Mouse (Mus musculus) limb, embryonic 13.5 days (tissue): ENCODE results near the gene Cfap54. TPM values are rescaled to one million over a fixed set of nuclear protein-coding genes. Genes with fewer than 3 reads are reported as not detected.
A peak's percentile ranks its signal among the peaks of the same experiment; 100 is the strongest.

Experiments used
- ATAC-seq: fragments of 200-750 bp; cut with Nextera tagmentation; 2 replicates; pipeline ENCODE4 v1.8.0; 2017; ENCODE audit warnings: low read depth, moderate number of reproducible peaks, moderate TSS enrichment; ENCODE audit not compliant: low FRiP score
- H3K27ac ChIP-seq: fragments of 300-500 bp; sonication (generic); 2 replicates; pipeline ENCODE4 v1.5.1; 2015; ENCODE audit warnings: inconsistent platforms, mild to moderate bottlenecking, moderate library complexity
- H3K27me3 ChIP-seq: fragments of 300-500 bp; sonication (generic); 2 replicates; pipeline ENCODE4 v1.6.1; 2015; ENCODE audit warnings: mild to moderate bottlenecking, inconsistent platforms
- H3K36me3 ChIP-seq: fragments of 300-500 bp; sonication (generic); 2 replicates; pipeline ENCODE4 v1.6.1; 2015; ENCODE audit warnings: inconsistent platforms, mild to moderate bottlenecking, moderate library complexity
- H3K4me1 ChIP-seq: fragments of 300-500 bp; sonication (generic); 2 replicates; pipeline ENCODE4 v1.6.1; 2015; ENCODE audit warnings: inconsistent platforms
- H3K4me2 ChIP-seq: fragments of 300-500 bp; sonication (generic); replicated peaks from 2 replicates; pipeline ENCODE4 v1.6.1; 2015; ENCODE audit warnings: inconsistent platforms, mild to moderate bottlenecking, moderate library complexity
- H3K4me3 ChIP-seq: fragments of 300-500 bp; sonication (generic); 2 replicates; pipeline ENCODE4 v1.5.1; 2015; ENCODE audit warnings: moderate library complexity, mild to moderate bottlenecking, inconsistent platforms
- H3K9ac ChIP-seq: fragments of 300-500 bp; sonication (generic); 2 replicates; pipeline ENCODE4 v1.6.1; 2015; ENCODE audit warnings: mild to moderate bottlenecking, inconsistent platforms
- H3K9me3 ChIP-seq: fragments of 300-500 bp; sonication (generic); 2 replicates; pipeline ENCODE4 v1.6.1; 2016; ENCODE audit warnings: inconsistent platforms
- WGBS: fragments of 180-500 bp; shearing (Covaris S2); methylation state at CpG from one replicate; pipeline ENCODE4 v1.1.7; 2015; 5-methylcytosine and 5-hydroxymethylcytosine counted together
- polyA plus RNA-seq: library from polyadenylated mRNA; unstranded; fragments of >200 nt; fragmentation: Nextera tagmentation; extraction: Ambion mirVana; gene quantifications from 2 replicates; pipeline ENCODE4 v1.2.1, GENCODE M21; 2015

Cfap54 gene
- polyA plus RNA-seq, 1 experiment from 2014 or later = 0.15 TPM

GRCm38 (mm10) chr10:93094957-93095580 lies 13.7 kb upstream of the Cfap54 start:
- H3K4me3 ChIP-seq = no peak overlapping the region
- H3K27ac ChIP-seq = no peak overlapping the region
- H3K36me3 ChIP-seq = no peaks in the 10 kb centered on the region
- no peak for ATAC-seq
- H3K4me2 ChIP-seq = no peak overlapping the region
- H3K4me1 ChIP-seq = peaks cover 10% of the 10 kb centered on the region; the same call in 1 of the 2 replicates
- H3K9ac ChIP-seq = no peak overlapping the region
- H3K9me3 ChIP-seq = peaks cover 4% of the 10 kb centered on the region; the same call in 1 of the 2 replicates
- 81% methylated on average over 7 of the region's 7 CpGs for WGBS
- no peaks in the 10 kb centered on the region for H3K27me3 ChIP-seq

DNA sequence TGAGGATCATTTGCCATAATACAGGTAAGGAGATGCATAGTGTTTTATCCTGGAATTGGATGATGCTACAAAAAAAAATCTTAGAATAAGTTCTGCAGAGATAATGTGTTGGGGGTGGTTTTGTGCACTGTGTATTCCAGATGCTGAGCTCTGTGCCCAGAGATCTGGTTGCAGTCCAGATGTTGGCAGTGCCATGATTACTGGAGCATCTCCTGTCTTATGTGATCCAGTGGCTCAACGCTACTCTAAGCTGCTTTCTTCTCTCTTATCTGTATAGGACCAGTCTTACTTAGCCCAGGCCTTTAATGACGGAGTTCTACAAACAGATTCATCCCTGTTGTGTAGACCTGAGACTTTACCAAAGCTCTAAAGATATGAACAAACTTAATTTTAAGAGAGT lies 10.5 kb upstream of the Cfap54 start:
- Histone ChIP-seq H3K36me3 (no peaks in the 10 kb centered on the region), H3K4me2 (no peak overlapping the region), H3K27ac (no peak overlapping the region), H3K4me3 (no peak overlapping the region), H3K27me3 (no peaks in the 10 kb centered on the region), H3K9me3 (no peaks in the 10 kb centered on the region), H3K9ac (no peak overlapping the region), H3K4me1 (peaks cover 16% of the 10 kb centered on the region; the same call in 1 of the 2 replicates)
- WGBS = 92% methylated on average over 2 of the region's 2 CpGs
- ATAC-seq = no peak

GRCm38 (mm10) chr10:93090241-93090640 lies 8.8 kb upstream of the Cfap54 start:
- no peak overlapping the region for H3K9ac ChIP-seq
- H3K4me2 ChIP-seq = no peak overlapping the region
- H3K27me3 ChIP-seq = no peaks in the 10 kb centered on the region
- H3K4me1 ChIP-seq = peaks cover 12% of the 10 kb centered on the region; the same call in 1 of the 2 replicates
- WGBS = 78% methylated on average over 6 of the region's 6 CpGs
- no peaks in the 10 kb centered on the region for H3K36me3 ChIP-seq
- H3K27ac ChIP-seq = no peak overlapping the region
- no peak for ATAC-seq
- no peak overlapping the region for H3K4me3 ChIP-seq
- no peaks in the 10 kb centered on the region for H3K9me3 ChIP-seq

DNA sequence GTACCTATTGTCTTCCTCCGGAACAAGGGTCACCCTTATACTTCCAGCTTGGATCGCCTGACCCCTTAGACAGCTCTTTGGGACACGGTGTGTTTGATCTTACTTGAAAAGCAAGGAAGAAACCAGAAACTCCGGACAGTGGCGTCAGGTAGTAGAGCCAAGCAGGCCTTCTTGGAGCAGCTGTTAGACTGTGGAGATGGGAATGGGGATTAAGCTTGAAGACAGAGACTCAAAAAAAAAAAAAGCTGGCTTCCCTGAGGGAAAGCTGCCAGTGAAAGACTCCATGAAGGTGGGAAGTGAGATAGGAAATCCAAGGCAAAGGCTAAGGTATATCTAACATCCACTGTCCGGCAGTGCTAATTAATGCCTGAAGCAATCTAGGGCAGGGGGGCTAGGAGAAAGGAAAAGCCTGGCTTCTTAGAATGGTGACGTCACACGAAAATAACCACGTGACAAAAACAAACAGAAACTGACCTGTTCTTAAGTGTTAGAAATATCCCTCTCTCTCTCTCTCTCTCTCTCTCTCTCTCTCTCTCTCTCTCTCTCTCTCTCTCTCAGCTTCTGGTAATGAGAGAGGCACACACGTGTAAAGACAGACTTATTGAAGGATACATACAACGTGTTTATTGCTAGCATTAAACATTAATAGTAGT lies 7.1 kb upstream of the Cfap54 start:
- no peak overlapping the region for H3K4me2 ChIP-seq
- no peak overlapping the region for H3K4me3 ChIP-seq
- H3K36me3 ChIP-seq = no peaks in the 10 kb centered on the region
- H3K9me3 ChIP-seq = no peaks in the 10 kb centered on the region
- WGBS = 58% methylated on average over 11 of the region's 11 CpGs
- 0 out of 2 replicates have a peak, but pooled peaks cover 6% of the 10 kb centered on the region for H3K4me1 ChIP-seq
- no peak for ATAC-seq
- H3K27ac ChIP-seq = no peak overlapping the region
- H3K9ac ChIP-seq = no peak overlapping the region
- no peaks in the 10 kb centered on the region for H3K27me3 ChIP-seq

DNA sequence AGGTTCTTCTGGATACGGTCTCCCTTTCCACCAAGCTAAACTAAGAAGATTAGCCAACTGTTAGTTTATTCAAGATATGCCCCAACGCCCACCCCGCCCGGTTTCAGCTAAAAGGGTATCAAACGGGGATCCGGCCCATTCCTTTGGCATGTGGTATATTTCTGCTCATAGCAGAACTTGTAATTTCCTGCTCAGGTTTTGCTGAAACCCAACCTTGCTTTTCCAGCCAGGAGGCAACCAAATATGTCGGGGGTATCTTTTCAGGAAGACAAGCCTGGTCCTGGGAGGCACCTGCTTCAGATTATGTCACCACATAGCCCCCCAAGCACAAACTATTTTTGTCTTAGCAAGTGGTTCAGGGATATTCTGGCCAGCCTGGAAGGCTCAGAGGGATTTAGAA lies 6.1 kb upstream of the Cfap54 start:
- ATAC-seq = no peak
- Histone ChIP-seq H3K27ac (no peak overlapping the region), H3K4me2 (no peak overlapping the region), H3K36me3 (no peaks in the 10 kb centered on the region), H3K4me1 (0 out of 2 replicates have a peak, but pooled peaks cover 6% of the 10 kb centered on the region), H3K9me3 (no peaks in the 10 kb centered on the region), H3K27me3 (no peaks in the 10 kb centered on the region), H3K9ac (no peak overlapping the region), H3K4me3 (no peak overlapping the region)
- WGBS = 76% methylated on average over 7 of the region's 7 CpGs

- Histone ChIP-seq H3K9me3 (no peaks in the 10 kb centered on the region), H3K4me2 (no peak overlapping the region), H3K9ac (no peak overlapping the region), H3K27me3 (no peaks in the 10 kb centered on the region), H3K4me3 (no peak overlapping the region), H3K27ac (no peak overlapping the region), H3K4me1 (peaks cover 11% of the 10 kb centered on the region; the same call in 1 of the 2 replicates), H3K36me3 (no peaks in the 10 kb centered on the region)
- WGBS = 54% methylated on average over 8 of the region's 8 CpGs
- ATAC-seq = no peak
Observed at GRCm38 (mm10) chr10:93083963-93084340, 2.5 kb upstream of the Cfap54 start.

DNA sequence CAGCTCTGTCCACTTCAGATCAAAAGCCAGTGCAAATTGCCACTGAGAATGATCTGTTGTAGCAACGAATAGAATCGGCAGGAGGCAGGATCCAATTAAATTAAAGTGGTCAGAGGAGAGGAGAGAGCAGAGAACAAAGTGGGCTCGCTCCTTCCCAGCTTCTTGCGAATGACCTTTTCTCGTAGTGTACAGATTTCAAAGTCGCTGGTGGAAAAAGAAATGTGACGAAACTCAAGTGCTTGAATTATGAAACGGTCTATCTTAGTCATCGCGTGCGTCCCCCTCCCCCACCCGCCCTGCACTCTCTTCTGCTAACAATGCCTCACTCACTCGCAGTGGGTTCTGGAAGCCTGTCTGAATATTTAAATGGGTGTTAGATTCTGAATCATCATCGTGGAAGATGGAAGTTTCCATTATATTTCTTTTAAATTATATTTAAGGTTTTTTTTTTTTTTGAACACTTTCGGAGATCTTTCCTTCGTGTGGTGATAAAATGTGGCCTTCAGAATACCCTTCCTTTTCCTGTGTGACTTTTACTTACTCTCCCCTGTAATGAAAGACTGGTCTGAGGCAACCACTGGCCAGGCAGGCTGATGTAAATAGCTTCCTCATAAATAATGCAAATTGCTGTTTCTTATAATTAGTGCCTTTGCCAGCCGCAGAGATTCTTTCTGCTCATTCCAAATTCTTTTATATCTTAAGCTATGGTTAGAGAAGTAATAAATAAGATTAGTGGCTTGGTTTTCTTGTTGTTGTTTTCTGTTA lies 2.0 kb upstream of the Cfap54 start:
- WGBS = 8% methylated on average over 17 of the region's 17 CpGs
- no peak overlapping the region for H3K9ac ChIP-seq
- no peak overlapping the region for H3K27ac ChIP-seq
- peak overlapping the region; percentile 51 for H3K4me2 ChIP-seq
- no peaks in the 10 kb centered on the region for H3K27me3 ChIP-seq
- H3K9me3 ChIP-seq = no peaks in the 10 kb centered on the region
- H3K36me3 ChIP-seq = no peaks in the 10 kb centered on the region
- ATAC-seq = no peak
- peak overlapping the region; percentile 15; the same call in 1 of the 2 replicates for H3K4me3 ChIP-seq
- peaks cover 7% of the 10 kb centered on the region; the same call in 1 of the 2 replicates for H3K4me1 ChIP-seq

DNA sequence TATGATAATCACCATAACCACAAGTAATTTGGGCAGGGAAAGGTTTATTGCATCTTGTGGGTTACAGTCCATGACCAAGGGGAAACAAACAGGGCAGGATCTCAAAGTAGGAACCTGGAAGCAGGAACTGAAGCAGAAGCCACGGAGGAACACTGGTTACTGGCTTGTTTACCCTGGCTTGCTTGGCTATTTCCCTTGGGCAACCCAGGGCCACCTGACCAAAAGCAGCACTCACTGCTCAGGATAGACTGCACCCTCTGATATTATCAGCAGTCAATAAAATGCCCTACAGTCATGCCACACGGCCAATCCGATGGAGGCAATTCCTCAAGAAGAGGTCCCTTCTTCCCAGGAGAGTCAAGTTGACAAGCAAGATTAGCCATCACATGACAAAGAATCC lies 1.9 kb downstream of the Cfap54 start:
- no peaks in the 10 kb centered on the region for H3K9me3 ChIP-seq
- no peak overlapping the region for H3K9ac ChIP-seq
- WGBS = 79% methylated on average over 3 of the region's 3 CpGs
- H3K4me2 ChIP-seq = no peak overlapping the region
- no peaks in the 10 kb centered on the region for H3K27me3 ChIP-seq
- H3K27ac ChIP-seq = no peak overlapping the region
- no peak for ATAC-seq
- no peak overlapping the region for H3K4me3 ChIP-seq
- no peaks in the 10 kb centered on the region for H3K36me3 ChIP-seq
- peaks cover 12% of the 10 kb centered on the region; the same call in 1 of the 2 replicates for H3K4me1 ChIP-seq

DNA sequence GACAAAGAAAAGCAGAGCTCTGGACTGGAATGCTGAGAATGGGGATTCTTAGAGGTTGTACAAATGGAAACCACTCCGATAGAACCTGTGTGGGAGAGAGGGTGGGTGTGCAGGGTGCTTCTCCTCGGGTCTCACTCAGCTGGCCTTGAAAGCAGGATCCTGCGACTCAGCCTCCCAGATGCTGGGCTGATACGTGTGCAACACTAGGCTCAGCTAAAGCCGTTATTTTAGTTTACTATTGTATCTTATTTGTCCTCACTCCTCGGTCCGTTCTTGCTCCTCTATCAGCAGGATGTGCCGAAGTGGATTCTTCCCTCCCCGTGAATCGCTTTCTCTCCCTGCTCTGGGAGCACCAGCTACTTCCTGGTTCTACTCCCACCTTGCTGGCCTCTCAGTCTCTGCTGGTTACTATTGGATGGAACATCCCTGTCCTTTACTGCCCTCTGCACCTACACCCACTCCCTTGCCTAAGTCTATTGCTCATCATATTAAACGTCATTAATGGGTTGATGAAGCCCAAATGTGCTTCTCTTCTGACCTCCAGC lies 3.4 kb downstream of the Cfap54 start:
- H3K27me3 ChIP-seq = no peaks in the 10 kb centered on the region
- H3K9ac ChIP-seq = no peak overlapping the region
- no peaks in the 10 kb centered on the region for H3K9me3 ChIP-seq
- WGBS = 81% methylated on average over 11 of the region's 11 CpGs
- no peak for ATAC-seq
- no peak overlapping the region for H3K4me3 ChIP-seq
- no peak overlapping the region for H3K4me2 ChIP-seq
- no peaks in the 10 kb centered on the region for H3K36me3 ChIP-seq
- peaks cover 12% of the 10 kb centered on the region; the same call in 1 of the 2 replicates for H3K4me1 ChIP-seq
- no peak overlapping the region for H3K27ac ChIP-seq

DNA sequence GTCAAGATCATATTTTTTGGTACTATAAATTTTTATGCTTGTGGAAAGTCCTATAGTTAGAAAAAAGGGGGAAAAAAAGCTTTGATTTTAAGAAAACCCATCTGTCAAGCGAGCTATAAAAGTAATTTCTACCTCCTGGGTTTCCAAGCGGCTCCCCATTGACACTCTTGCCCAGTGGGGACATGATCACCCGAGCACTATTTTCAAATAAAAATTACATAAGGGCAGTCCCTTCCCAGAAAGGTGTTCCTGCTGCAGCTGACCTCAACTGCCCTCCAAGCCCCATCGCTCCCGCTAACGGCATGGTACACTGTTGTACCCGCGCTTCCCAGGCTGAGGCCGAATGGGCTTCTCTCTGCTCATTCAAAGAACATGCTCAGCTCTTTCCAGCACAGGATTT lies 5.0 kb downstream of the Cfap54 start:
- no peak overlapping the region for H3K4me3 ChIP-seq
- peak overlapping the region; percentile 15; the same call in 1 of the 2 replicates for H3K27ac ChIP-seq
- H3K27me3 ChIP-seq = no peaks in the 10 kb centered on the region
- H3K9ac ChIP-seq = no peak overlapping the region
- H3K36me3 ChIP-seq = no peaks in the 10 kb centered on the region
- no peak for ATAC-seq
- no peaks in the 10 kb centered on the region for H3K9me3 ChIP-seq
- peaks cover 12% of the 10 kb centered on the region; the same call in 1 of the 2 replicates for H3K4me1 ChIP-seq
- H3K4me2 ChIP-seq = no peak overlapping the region
- WGBS = 71% methylated on average over 9 of the region's 9 CpGs

GRCm38 (mm10) chr10:93075856-93076255 lies 5.6 kb downstream of the Cfap54 start:
- H3K4me2 ChIP-seq = no peak overlapping the region
- H3K9ac ChIP-seq = no peak overlapping the region
- H3K36me3 ChIP-seq = no peaks in the 10 kb centered on the region
- no peaks in the 10 kb centered on the region for H3K27me3 ChIP-seq
- H3K4me3 ChIP-seq = no peak overlapping the region
- WGBS = 56% methylated on average over 8 of the region's 8 CpGs
- peaks cover 7% of the 10 kb centered on the region; the same call in 1 of the 2 replicates for H3K4me1 ChIP-seq
- H3K9me3 ChIP-seq = no peaks in the 10 kb centered on the region
- no peak for ATAC-seq
- no peak overlapping the region for H3K27ac ChIP-seq

- H3K27ac ChIP-seq = no peak overlapping the region
- peaks cover 7% of the 10 kb centered on the region; the same call in 1 of the 2 replicates for H3K4me1 ChIP-seq
- H3K9me3 ChIP-seq = no peaks in the 10 kb centered on the region
- WGBS = 83% methylated on average over 2 of the region's 2 CpGs
- H3K36me3 ChIP-seq = no peaks in the 10 kb centered on the region
- H3K9ac ChIP-seq = no peak overlapping the region
- no peak overlapping the region for H3K4me2 ChIP-seq
- H3K27me3 ChIP-seq = no peaks in the 10 kb centered on the region
- H3K4me3 ChIP-seq = no peak overlapping the region
- ATAC-seq = no peak
Observed at GRCm38 (mm10) chr10:93072769-93073168, 8.6 kb downstream of the Cfap54 start.
